Mouse (Mus musculus) frontal cortex, postnatal 36 days (tissue): Measurements from ENCODE around the gene Pten.

Source experiments
- DNase-seq, 2 experiments: peaks; one replicate each; pipeline ENCODE4 v3.0.0; 2022; ENCODE audit warnings: low spot score in 2 of 2

Pten gene

DNA sequence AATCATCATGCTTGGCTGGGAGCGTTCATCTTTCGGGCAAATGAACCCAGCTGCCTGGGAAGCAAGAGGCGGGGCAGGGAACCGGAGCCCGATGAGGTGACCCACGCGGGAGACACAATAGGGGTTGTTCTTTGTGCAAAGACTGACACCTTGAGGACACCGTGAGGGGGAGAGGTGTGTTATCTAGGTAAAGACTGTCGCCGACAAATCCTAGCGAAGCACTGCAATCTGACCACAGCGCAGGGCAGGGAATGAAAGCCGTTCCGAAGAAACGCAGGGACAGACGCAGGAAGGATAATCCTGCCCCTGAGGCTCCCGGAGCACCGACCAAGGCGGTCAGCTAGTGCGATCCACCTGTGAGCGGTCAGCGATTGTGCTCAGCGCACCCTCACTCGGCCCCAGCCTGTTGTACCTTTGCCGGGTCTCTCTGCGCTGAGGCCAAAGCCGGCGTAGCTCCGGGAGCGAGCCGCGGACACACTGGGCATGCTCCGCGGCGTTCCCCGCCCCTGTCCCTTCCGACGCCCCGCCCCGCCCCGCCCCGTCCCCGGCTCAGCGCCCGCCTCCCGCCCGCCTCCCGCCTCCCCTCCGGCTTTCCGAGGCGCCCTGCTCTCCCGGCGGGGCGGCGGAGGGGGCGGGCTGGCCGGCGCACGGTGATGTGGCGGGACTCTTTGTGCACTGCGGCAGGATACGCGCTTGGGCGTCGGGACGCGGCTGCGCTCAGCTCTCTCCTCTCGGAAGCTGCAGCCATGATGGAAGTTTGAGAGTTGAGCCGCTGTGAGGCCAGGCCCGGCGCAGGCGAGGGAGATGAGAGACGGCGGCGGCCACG, at the start of gene Pten:
Gene Pten (plus strand): TSS at position 598 of the 826 bp plus-strand sequence.
- peak; percentile 97 to 98 for DNase-seq

DNA sequence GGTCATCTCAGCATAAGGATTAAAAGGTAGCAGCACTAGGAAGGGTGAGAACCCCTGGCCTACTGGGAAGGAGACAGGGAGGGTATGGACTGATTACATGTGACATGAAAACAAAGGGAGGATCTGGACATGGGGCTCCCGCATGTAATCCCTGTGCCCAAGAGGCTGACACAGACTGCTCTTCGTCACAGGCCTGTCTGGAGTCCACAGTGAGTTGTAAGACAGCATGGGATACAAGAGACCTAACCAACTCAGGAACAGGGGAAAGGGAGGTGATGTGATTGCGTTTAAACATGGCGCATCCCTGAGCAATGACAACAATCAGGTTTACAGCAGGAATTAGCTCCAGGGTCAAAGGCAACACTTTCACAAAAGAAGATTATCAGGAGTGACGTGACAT, 48.3 kb upstream of the Pten start:
- no peak for DNase-seq

DNA sequence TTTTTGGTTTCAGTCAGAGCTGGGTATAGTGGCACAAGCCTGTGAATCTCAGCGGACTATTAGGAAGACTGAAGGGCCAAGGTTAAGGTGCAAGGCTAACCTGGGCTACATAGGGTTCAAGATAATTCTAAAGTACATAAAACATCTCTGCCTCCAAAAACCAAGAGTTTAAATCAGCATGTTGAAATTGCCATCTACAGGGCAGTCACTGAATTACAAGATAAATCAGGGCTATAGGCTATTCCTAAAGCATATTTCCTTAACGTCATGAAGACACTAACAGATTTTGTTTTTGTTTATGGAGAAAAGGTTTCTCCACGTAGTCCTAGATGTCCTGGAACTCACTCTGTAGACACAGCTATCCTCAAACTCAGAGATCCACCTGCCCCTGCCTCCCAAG, 47.0 kb upstream of the Pten start:
- no peak for DNase-seq

DNA sequence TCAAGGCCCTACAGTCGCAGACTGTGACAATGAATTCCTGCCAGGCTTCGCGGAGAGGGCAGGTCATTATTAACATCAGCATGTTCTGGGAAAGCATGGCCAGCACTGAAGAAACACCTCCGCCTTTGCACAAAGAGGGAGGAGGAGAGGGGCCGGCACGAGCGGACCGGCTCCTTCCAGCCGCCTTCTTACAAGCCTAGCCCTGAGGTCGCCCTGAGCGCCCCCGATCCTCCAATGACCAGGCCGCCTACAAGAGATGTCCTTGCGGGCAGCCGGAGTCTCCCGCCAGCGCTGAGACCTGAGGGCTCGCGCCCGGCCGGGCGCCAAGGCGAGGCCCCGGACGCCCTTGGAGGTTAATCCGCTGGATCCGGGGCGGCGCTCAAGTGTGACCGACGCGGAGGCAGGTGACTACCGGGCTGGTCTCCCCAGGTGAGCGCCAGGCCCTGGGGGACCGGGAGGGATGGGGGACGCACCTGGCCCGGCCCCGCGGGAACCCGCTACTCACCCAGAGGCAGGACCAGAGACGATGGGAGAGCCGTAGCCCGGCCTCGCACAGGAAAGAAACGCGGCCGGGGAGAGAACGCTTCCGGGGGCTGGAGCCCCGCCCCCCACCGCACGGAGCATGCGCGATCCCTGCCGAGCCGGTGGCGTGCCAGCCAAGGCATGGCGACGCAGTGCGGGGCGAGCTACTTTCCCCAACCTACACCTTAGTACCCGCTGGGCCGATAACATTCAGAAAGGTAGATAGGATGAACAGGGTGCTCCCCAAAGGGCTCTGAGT, 45.3 kb upstream of the Pten start:
- peak; percentile 92 to 94 for DNase-seq

DNA sequence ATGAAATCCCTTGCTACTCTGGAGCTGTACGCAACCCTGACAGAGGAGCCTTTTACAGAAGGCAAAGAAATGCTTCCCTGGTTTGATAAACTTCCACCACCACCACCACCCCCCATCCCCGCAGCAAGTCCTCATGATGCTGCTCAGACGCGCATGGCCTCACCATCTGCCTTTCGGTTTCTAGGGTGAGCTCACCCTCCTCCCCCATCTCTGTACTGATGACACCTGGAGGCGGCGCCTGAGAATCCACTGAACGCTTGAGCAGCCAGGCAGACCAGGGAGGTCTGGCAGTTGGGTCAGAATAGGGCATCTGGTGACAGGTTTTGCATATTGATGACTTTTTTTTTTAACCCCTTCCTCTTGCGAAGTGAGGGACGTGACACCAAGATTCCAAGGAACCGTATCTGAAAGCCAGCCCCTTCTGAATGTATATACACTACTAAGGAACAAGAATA, 44.7 kb upstream of the Pten start:
- DNase-seq = peak; percentile 71 to 76

DNA sequence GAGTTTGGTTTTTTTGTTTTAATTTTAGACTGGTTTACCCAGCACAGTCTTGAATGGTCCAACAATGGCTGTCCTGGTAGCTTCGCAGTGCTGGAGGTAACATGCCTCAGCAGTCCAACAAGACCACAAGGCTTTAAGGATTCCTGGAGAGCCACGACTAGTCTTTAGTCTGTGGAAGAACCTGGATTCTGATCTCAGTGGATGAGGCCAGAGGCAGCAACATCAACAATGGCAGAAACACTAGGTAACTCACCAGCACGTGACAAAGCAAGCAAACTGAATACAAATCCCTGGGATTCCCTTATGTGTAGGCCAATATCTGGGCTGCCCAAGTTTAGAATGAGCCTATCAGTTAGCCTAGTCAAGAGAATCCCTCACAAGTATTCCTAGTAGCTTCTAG, 43.8 kb upstream of the Pten start:
- DNase-seq = no peak

DNA sequence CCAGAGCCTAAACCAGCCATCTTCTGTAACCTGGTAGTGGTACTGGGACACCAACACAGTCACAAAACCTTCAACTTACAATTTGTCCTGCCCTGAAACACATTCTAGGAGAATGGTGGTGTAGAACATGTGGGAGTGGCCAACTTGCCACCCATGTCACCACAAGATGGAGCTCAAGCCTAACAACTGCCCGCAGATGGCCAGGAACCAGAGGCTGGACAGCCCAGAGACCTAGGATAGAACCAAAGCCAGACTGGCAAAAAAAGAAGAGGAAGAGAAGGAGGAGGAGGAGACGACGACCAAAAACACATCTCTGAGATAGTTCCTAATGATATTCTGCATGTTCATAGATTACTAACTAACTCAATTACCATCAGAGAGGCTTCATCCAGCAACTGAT, 42.1 kb upstream of the Pten start:
- peak; percentile 66 to 81 for DNase-seq

DNA sequence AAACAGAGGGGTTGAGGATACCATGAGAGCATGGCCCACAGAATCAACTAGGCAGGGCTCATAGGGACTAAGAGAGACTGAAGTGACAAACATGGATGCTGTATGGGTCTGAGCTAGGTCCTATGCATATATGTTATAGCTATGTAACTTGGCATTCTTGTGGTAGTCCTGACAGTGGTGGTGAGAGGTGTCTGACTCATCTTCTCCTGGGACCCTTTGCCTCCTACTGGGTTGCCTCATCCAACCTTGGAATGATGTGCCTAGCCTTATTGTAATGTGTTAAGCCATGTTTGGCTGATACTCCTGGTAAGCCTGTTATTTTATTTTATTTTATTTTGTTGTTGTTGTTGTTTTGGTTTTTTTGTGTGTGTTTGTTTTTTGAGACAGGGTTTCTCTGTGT, 41.6 kb upstream of the Pten start:
- DNase-seq = no peak

DNA sequence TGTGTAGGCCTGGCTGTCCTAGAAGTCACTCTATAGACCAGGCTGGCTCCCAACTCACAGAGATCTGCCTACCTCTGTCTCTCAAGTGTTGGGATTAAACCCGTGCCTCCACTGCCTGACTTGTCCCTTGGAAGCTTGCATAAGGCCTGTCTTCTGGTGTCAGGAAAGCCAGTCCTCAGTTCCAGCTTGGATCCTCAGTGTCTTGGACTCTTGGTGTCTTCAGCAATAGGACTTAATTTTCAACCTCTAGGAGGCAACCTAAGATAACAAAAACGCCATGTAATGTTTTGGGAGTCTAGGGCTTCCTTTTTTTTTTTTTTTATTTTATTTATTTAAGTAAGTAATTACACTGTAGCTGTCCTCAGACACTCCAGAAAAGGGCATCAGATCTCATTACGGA, 39.7 kb upstream of the Pten start:
- DNase-seq = no peak

DNA sequence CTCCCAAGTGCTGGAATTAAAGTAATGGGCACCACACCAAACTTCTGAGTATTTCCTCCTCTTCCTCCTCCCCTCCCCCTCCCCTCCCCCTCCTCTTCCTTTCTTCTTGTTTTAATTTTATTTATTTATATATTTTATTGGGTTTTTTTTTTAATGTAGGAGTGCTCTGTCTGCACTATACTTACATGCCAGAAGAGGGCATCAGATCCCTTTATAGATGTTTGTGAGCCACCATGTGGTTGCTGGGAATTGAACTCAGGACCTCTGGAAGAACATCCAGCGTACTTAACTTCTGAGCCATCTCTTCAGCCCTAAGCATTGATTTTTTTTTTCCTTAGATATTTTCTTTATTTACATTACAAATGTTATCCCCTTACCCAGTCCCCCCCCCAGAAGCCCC, 37.0 kb upstream of the Pten start:
- no peak for DNase-seq

DNA sequence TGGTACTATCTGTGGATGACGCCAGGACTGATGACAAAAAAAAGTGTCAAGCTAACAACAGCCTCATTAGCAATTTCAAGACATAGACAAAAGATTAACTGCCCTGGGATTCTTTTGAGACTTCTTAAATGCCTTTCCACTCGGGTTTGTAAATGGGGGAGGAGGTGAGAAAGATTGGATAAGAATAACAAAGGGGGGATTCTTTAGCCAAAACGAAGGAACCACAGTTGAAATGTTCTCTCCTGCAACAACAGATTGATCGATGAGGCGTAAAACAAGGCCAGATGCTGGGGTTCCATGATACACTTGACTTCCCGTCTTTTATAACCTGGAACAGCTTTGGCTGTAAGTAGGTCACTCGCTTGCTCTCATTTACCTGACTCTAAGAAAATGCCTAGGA, 33.5 kb upstream of the Pten start:
- DNase-seq = no peak

DNA sequence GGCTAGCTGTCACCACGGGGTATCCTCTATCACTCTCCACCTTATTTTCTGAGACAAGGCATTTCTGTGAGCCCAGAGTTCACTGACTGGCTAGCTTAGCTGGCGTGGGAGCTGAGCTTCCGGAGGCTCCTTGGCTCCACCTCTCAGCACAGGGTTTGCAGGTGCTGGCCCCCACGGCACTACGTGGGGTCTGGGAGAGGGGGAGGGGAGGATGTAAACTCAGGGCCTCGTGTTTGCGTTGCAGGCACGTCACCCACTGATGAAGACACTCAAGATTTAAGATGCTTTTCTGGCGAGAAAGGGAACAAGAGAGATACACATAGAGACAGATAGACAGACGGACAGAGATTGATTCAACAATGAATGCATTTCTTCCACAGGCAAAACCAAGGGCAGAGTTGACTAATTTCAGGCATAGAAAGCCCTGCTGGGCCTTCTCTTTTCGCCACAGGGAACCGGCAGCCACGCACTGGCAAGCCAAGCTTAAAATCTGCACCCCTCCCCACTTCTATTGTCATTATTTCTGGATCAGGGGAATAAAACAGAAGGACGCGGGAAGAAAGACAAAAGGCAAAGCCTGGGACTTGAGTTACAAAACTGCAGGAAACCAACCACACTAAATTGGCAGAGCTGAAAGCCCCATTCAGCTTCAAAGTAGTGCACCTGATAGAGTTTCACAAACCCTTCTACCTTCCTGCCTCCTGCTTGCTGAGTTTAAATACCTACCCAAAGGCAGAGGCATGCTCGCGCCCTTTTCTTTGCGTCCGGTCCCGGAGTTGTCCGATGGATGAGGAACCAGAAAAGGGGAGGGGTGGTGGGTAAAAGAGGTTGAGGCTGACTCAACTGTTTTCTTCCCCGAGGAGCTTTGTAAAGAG, 30.6 kb upstream of the Pten start:
- no peak for DNase-seq

DNA sequence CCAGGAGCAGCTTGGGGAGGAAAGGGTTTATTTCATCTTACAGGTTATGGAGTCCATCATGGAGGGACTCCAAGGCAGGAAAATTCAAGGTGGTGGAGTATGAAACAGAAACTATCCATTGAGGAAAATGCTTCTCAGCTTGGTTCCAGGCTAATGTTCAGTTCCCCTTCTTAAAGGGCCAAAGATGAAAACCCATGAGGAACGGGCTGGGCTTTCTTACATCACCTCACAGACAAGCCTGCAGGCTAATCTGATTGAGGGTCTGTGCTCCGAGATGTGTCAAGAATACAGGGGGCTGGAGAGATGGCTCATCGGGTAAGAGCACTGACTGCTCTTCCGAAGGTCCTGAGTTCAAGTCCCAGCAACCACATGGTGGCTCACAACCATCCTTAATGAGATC, 27.5 kb upstream of the Pten start:
- DNase-seq = no peak

DNA sequence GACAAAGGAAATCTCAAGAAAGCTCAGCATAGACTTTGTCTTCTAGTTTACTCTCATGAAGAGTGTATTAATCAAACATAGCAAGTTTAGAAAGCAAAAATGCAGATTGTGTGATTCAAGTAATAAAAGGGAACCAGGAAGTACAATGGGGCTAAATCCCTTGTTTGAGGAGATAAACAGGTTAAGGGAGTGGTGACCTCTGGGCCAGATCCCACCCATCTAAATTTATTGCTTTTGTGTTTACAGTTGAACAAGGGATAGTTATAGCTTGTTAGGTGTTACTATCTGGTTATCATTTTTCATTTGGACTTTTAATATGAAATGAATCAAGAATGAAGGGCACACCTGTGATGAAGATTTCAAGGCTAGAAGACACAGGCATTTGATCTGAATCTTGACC, 24.4 kb upstream of the Pten start:
- DNase-seq = no peak

DNA sequence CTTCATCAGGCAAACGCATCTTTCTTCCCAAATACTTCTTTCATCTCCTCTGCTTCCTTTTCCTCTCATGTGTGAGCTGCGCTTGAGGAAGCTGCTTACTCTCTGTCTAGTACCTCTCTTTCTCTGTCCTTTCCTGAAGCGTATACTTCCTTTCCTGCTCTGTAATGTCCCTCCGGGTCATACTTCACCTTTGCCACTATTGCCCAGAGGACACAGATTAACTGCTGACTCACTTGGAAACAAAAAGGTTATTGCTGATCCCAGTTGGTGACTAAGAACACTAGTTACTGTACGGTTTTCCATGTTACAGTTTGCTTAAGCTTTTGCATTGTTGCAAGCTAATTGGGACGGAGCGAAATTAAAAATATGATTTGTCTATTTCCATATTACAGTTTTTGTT, 19.5 kb upstream of the Pten start:
- no peak for DNase-seq

DNA sequence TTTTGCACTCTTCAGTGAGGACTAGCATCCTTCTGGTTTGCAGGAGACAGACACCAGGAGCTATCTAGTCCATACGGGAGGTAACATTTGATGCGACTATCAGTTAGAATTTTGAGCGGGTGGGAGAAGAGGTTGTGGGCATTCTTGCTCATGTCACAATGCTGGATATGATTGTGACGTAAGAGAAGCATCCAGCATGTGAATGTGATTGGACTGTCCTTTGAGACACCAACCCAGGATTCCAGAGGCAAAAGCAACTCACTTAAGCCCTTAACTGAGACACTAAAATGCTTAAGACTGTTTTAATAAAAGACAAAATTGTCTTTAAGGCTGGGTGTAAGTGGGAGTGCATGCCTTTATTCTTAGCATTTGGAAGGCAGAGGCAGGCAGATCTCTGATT, 17.6 kb upstream of the Pten start, which contains the start of gene Atad1:
Gene Atad1 (minus strand): TSS at position 101 of the 400 bp plus-strand sequence.
- no peak for DNase-seq

DNA sequence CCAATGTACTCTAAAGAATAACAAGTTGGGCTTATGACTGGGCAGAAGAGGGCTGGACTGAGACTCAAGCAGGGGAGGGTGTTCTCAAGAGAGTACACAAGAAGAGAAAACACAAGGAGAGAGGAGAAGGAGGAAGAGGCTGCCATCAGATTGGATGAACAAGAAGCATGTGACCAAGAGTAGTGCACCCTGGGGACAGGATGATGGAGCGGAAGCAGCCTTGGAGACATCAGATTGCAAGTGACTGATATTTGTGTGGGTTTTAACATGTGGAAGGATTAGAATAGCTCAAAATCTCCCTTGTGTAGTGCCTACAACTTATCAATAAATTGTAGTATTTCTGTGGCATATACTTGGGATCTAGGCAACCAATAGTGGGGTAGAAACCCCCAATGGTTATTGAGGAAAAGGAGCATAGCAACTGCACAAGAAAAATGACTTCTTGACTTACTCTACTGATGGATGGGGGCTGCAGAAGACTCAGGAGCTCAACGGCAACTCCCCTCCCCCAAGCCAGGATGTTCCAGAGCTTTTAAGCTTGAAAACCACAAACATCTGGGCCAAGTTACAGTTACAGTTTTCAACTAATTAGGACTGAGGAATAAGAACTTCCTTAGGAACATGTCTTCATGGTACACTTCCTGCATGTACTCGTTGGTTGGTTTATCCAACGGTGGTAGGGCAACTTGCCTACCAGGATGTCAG, 16.5 kb upstream of the Pten start:
- DNase-seq = no peak

DNA sequence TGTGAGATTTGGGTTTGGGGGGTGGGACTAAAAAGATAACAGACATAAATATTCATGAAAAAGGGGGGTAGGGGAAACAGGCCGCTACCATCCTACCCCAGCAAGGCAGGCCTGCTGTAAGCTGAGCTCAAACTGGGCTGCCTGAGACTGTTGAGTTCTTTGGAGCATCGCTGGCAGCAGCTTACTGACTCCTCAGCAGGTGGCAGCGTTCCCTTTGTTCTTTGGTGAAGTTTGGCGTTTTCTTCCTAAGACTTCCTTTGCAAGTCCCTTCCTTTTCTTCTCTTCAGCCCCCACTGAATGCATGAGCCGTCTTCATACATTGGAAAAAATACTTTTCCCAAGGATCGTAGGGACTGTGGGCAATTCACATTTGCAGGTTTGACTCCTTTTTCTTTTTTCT, 7.9 kb upstream of the Pten start:
- no peak for DNase-seq

DNA sequence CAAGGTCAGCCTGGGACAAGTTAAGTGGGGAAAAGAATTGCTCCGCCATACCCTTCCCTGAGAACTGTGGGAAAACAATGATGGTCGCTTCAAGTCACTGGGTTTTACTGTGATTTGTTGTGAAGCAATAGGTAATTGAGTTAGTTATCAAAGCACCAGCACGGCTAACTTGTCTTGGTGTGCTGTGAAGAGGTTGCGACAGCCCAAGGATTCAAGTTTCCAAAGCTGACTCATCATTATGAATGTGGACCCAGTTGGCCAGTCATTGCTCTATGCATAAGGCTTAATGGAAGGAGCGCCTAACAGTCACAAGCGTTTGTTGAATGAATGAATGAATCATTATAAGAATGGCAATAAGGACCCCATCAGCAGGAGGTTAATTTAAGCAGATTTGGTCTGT, 4.9 kb upstream of the Pten start:
- no peak for DNase-seq

DNA sequence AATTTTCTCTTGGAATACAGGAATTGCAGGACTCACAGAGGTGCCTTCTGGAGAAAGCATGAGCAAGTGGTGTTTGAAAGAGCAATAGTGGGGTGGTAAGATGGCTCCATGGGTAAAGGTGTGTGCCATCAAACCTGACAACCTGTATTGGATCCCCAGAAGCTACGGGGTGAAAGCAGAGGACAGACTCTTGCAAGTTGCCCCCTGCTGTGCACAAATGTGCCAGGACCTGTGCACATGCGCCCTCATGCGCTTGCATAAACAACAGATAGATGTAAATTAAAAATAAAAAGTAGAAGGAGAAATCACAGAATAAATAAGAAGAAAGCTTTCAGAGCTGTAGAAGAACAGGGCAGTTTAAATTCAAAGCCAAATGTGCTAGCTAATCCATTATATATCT, 3.9 kb upstream of the Pten start:
- no peak for DNase-seq

DNA sequence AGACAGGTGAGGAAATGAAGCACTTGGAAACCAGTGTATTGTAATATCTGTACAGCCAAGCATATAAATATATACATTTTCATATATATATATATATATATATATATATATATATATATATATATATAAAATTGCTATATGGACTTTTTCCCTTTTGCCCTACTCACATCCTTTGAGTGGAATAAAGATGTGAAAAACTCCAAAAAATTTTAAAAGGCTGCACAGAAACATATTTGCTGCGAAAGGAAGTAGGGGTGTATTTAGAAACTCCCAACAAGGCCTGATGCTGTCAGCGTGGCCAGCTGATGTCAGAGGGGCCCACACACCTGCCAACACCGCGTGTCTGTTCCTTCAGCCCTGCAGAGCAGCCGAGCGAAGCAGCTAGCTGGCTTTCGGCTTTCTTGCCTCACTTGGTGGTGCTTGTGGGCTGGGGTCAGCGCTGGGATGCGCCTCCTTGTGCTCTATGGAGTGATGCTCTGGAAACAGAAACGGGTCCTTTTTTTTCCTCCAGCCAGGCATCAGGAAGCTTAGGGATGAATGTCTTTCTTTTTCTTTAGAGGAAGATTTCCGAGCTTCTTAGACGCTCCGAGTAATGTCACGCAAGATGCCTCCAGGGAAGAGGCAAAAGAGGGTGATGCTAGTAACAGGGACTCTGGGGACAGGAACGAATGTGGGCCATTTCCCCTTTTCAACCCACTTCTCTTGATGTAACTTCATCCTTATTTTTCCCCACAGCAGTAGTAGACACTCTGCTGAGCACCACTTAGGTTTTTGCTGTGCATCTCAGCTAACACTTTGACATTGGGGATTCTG, 2.9 kb upstream of the Pten start:
- no peak for DNase-seq
